Mouse (Mus musculus): ENCODE results near the gene Rhno1. TPM values are rescaled to one million over a fixed set of nuclear protein-coding genes. Genes with fewer than 3 reads are reported as not detected.
A peak's percentile ranks its signal among the peaks of the same experiment; 100 is the strongest.

The Rhno1 gene
- polyA plus RNA-seq, 1 experiment from 2014 or later = 95.7 TPM

GRCm38 (mm10) chr6:128346782-128347181, 15.9 kb downstream of the Rhno1 start:
- Histone ChIP-seq H3K4me3 (ENCODE audit: low read length) (no peak overlapping the region), H3K4me1 (ENCODE audit: control insufficient read depth, insufficient read depth, low read length) (no peaks in the 10 kb centered on the region), H3K9ac (ENCODE audit: low read depth, low read length) (no peak overlapping the region), H3K36me3 (ENCODE audit: control insufficient read depth, insufficient read depth, low read length) (0 out of 2 replicates have a peak, but pooled peaks cover 2% of the 10 kb centered on the region), H3K27ac (ENCODE audit: low read length) (no peak overlapping the region), H3K4me2 (ENCODE audit: low read depth, low read length) (no peak overlapping the region), H3K9me3 (ENCODE audit: control insufficient read depth, low read length) (no peaks in the 10 kb centered on the region), H3K27me3 (replicated peaks; ENCODE audit: control insufficient read depth, insufficient read depth, low read length) (no peaks in the 10 kb centered on the region)
- ATAC-seq = no peak
- 77% methylated on average over 6 of the region's 6 CpGs for WGBS

DNA sequence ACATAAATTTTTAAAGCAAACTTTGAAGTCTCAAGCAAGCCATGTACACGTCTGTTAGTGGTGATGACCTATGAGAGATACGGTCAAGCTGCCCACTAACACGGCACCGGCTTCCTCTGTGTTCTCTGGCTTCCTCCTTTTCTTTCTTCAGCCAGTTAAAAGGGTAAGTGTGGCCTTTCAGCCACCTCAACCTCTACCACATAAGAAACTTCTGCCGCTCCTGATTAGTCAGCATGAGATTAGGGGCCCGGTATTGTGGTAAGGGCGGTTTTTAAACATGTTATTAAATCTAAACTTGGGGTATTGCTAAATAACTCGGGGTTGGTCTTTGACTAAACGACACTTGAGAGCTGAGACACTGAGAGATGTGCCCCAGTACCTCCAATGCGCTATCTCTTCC, 17.1 kb downstream of the Rhno1 start:
- Histone ChIP-seq H3K36me3 (ENCODE audit: control insufficient read depth, insufficient read depth, low read length) (no peaks in the 10 kb centered on the region), H3K4me2 (ENCODE audit: low read depth, low read length) (no peak overlapping the region), H3K4me1 (ENCODE audit: control insufficient read depth, insufficient read depth, low read length) (no peaks in the 10 kb centered on the region), H3K9ac (ENCODE audit: low read depth, low read length) (no peak overlapping the region), H3K27ac (ENCODE audit: low read length) (no peak overlapping the region), H3K9me3 (ENCODE audit: control insufficient read depth, low read length) (no peaks in the 10 kb centered on the region), H3K4me3 (ENCODE audit: low read length) (no peak overlapping the region), H3K27me3 (replicated peaks; ENCODE audit: control insufficient read depth, insufficient read depth, low read length) (no peaks in the 10 kb centered on the region)
- no peak for ATAC-seq
- 87% methylated on average over 10 of the region's 10 CpGs for WGBS

GRCm38 (mm10) chr6:128341956-128342723, 20.6 kb downstream of the Rhno1 start:
- WGBS = 85% methylated on average over 11 of the region's 11 CpGs
- no peak for ATAC-seq
- H3K27ac ChIP-seq (ENCODE audit: low read length) = no peak overlapping the region; the same call in 1 of the 2 replicates
- H3K4me2 ChIP-seq (ENCODE audit: low read depth, low read length) = no peak overlapping the region
- no peaks in the 10 kb centered on the region for H3K36me3 ChIP-seq (ENCODE audit: control insufficient read depth, insufficient read depth, low read length)
- H3K9ac ChIP-seq (ENCODE audit: low read depth, low read length) = no peak overlapping the region
- H3K4me1 ChIP-seq (ENCODE audit: control insufficient read depth, insufficient read depth, low read length) = no peaks in the 10 kb centered on the region
- no peaks in the 10 kb centered on the region for H3K27me3 ChIP-seq (replicated peaks; ENCODE audit: control insufficient read depth, insufficient read depth, low read length)
- H3K4me3 ChIP-seq (ENCODE audit: low read length) = no peak overlapping the region
- H3K9me3 ChIP-seq (ENCODE audit: control insufficient read depth, low read length) = no peaks in the 10 kb centered on the region

- ATAC-seq = no peak
- no peaks in the 10 kb centered on the region for H3K9me3 ChIP-seq (ENCODE audit: control insufficient read depth, low read length)
- WGBS = 28% methylated on average over 5 of the region's 5 CpGs
- H3K4me3 ChIP-seq (ENCODE audit: low read length) = no peak overlapping the region
- no peak overlapping the region for H3K4me2 ChIP-seq (ENCODE audit: low read depth, low read length)
- H3K9ac ChIP-seq (ENCODE audit: low read depth, low read length) = no peak overlapping the region
- H3K36me3 ChIP-seq (ENCODE audit: control insufficient read depth, insufficient read depth, low read length) = no peaks in the 10 kb centered on the region
- no peaks in the 10 kb centered on the region for H3K27me3 ChIP-seq (replicated peaks; ENCODE audit: control insufficient read depth, insufficient read depth, low read length)
- peak overlapping the region; percentile 45; the same call in 1 of the 2 replicates for H3K27ac ChIP-seq (ENCODE audit: low read length)
- no peaks in the 10 kb centered on the region for H3K4me1 ChIP-seq (ENCODE audit: control insufficient read depth, insufficient read depth, low read length)
Measured at GRCm38 (mm10) chr6:128338876-128339275, 23.8 kb downstream of the Rhno1 start.

DNA sequence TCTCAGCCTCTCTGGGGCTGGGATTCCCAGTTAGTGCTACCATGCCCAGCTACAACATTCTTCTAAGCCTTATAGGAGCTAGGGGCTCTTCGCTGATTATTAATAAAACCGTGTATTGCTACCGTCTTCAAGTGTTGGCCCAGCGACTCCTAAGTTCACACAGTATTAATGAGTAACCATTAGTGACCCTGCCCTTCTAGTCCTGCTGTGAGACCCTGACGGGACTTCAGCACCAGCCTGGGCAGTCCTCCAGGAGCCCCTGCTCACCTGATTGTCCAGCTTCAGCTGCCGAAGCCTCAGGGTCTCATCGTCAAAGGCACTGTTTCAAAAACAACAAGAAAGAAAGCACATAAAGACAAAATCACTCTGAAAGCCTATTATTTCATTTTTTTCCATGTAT, 25.2 kb downstream of the Rhno1 start:
- no peaks in the 10 kb centered on the region for H3K27me3 ChIP-seq (replicated peaks; ENCODE audit: control insufficient read depth, insufficient read depth, low read length)
- ATAC-seq = no peak
- 63% methylated on average over 7 of the region's 7 CpGs for WGBS

GRCm38 (mm10) chr6:128334397-128335124, 28.1 kb downstream of the Rhno1 start:
- Histone ChIP-seq H3K4me1 (ENCODE audit: control insufficient read depth, insufficient read depth, low read length) (no peaks in the 10 kb centered on the region), H3K36me3 (ENCODE audit: control insufficient read depth, insufficient read depth, low read length) (peaks cover 13% of the 10 kb centered on the region), H3K4me3 (ENCODE audit: low read length) (no peak overlapping the region), H3K27ac (ENCODE audit: low read length) (no peak overlapping the region), H3K4me2 (ENCODE audit: low read depth, low read length) (peak overlapping the region; percentile 10; the same call in 1 of the 2 replicates), H3K9me3 (ENCODE audit: control insufficient read depth, low read length) (no peaks in the 10 kb centered on the region), H3K9ac (ENCODE audit: low read depth, low read length) (no peak overlapping the region), H3K27me3 (replicated peaks; ENCODE audit: control insufficient read depth, insufficient read depth, low read length) (no peaks in the 10 kb centered on the region)
- peak; percentile 62; the same call in 1 of the 2 replicates for ATAC-seq
- WGBS = 22% methylated on average over 12 of the region's 12 CpGs

More for the DNA sequence above, 25.2 kb downstream of the Rhno1 start:
- no peaks in the 10 kb centered on the region for H3K9me3 ChIP-seq (ENCODE audit: control insufficient read depth, low read length)
- H3K9ac ChIP-seq (ENCODE audit: low read depth, low read length) = no peak overlapping the region
- H3K27ac ChIP-seq (ENCODE audit: low read length) = no peak overlapping the region
- H3K4me3 ChIP-seq (ENCODE audit: low read length) = no peak overlapping the region
- no peak overlapping the region for H3K4me2 ChIP-seq (ENCODE audit: low read depth, low read length)
- H3K36me3 ChIP-seq (ENCODE audit: control insufficient read depth, insufficient read depth, low read length) = peaks cover 3% of the 10 kb centered on the region; the same call in 1 of the 2 replicates
- no peaks in the 10 kb centered on the region for H3K4me1 ChIP-seq (ENCODE audit: control insufficient read depth, insufficient read depth, low read length)

- peak; percentile 28; the same call in 1 of the 2 replicates for ATAC-seq
- 7% methylated on average over 4 of the region's 4 CpGs for WGBS
Measured at GRCm38 (mm10) chr6:128318317-128318716, 44.4 kb downstream of the Rhno1 start.

GRCm38 (mm10) chr6:128315597-128315996, 47.1 kb downstream of the Rhno1 start:
- WGBS = 79% methylated on average over 8 of the region's 8 CpGs

More at GRCm38 (mm10) chr6:128318317-128318716, 44.4 kb downstream of the Rhno1 start:
- peaks cover 14% of the 10 kb centered on the region for H3K36me3 ChIP-seq (ENCODE audit: control insufficient read depth, insufficient read depth, low read length)
- H3K4me2 ChIP-seq (ENCODE audit: low read depth, low read length) = no peak overlapping the region
- no peak overlapping the region for H3K9ac ChIP-seq (ENCODE audit: low read depth, low read length)
- no peaks in the 10 kb centered on the region for H3K9me3 ChIP-seq (ENCODE audit: control insufficient read depth, low read length)
- H3K4me3 ChIP-seq (ENCODE audit: low read length) = no peak overlapping the region
- H3K4me1 ChIP-seq (ENCODE audit: control insufficient read depth, insufficient read depth, low read length) = no peaks in the 10 kb centered on the region
- no peak overlapping the region for H3K27ac ChIP-seq (ENCODE audit: low read length)
- no peaks in the 10 kb centered on the region for H3K27me3 ChIP-seq (replicated peaks; ENCODE audit: control insufficient read depth, insufficient read depth, low read length)

GRCm38 (mm10) chr6:128314796-128315195, 47.9 kb downstream of the Rhno1 start:
- Histone ChIP-seq H3K36me3 (ENCODE audit: control insufficient read depth, insufficient read depth, low read length) (no peaks in the 10 kb centered on the region), H3K27me3 (replicated peaks; ENCODE audit: control insufficient read depth, insufficient read depth, low read length) (no peaks in the 10 kb centered on the region), H3K9me3 (ENCODE audit: control insufficient read depth, low read length) (no peaks in the 10 kb centered on the region), H3K4me1 (ENCODE audit: control insufficient read depth, insufficient read depth, low read length) (no peaks in the 10 kb centered on the region), H3K4me2 (ENCODE audit: low read depth, low read length) (no peak overlapping the region), H3K27ac (ENCODE audit: low read length) (no peak overlapping the region), H3K4me3 (ENCODE audit: low read length) (no peak overlapping the region), H3K9ac (ENCODE audit: low read depth, low read length) (no peak overlapping the region)
- WGBS = 86% methylated on average over 6 of the region's 6 CpGs
- no peak for ATAC-seq

More at GRCm38 (mm10) chr6:128315597-128315996, 47.1 kb downstream of the Rhno1 start:
- Histone ChIP-seq H3K4me2 (ENCODE audit: low read depth, low read length) (no peak overlapping the region), H3K4me1 (ENCODE audit: control insufficient read depth, insufficient read depth, low read length) (no peaks in the 10 kb centered on the region), H3K36me3 (ENCODE audit: control insufficient read depth, insufficient read depth, low read length) (no peaks in the 10 kb centered on the region), H3K4me3 (ENCODE audit: low read length) (no peak overlapping the region), H3K27me3 (replicated peaks; ENCODE audit: control insufficient read depth, insufficient read depth, low read length) (no peaks in the 10 kb centered on the region), H3K9ac (ENCODE audit: low read depth, low read length) (no peak overlapping the region), H3K27ac (ENCODE audit: low read length) (no peak overlapping the region), H3K9me3 (ENCODE audit: control insufficient read depth, low read length) (no peaks in the 10 kb centered on the region)
- ATAC-seq = no peak
